Mouse (Mus musculus): Measurements from ENCODE around the gene Tmtc2.

DNA sequence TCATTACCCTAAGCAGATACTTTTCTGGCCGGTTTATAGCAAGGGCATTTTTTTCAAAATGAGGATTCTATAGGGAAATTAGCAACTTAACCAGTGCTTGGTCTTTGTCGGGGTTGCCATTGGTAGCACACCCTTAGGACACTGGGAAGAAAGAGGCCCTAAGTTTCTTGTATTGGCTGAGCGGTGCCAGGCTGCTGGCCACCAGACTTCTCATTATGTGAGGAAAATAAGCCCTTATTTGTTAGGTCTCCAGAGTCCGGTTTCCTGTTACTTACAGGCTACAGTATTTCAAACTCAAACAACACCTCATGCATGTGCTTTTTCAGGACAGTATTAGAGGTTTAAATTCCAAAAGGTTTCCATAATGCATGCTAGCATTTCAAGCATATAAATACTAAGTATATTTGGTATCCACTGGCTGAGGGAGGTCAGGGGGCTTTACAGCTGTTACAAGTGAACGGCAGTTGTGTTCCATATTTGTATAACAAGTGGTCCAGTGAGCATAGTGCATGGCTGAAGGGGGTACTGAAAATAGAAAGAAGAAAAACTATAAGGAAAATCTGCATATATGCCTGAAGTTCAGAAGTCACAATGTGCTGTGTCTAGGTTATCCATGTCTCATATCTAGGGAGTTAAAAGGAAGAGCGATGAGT lies 55.0 kb downstream of the Tmtc2 start:
- TF ChIP-seq CTCF (IDR thresholded peaks at IDR 0.05; ENCODE audit: low read depth) (no peak), EP300 (IDR thresholded peaks at IDR 0.05; ENCODE audit: low read depth) (no peak)
